Mouse (Mus musculus) liver, postnatal 0 days (tissue): ENCODE data around the gene Gnb1.

Source experiments
- CTCF ChIP-seq: sonication (generic); IDR thresholded peaks from 2 replicates; pipeline ENCODE4 v1.5.1; 2016; ENCODE audit warnings: antibody characterized with exemption, low read depth
- EP300 ChIP-seq: IDR thresholded peaks from 2 replicates; pipeline ENCODE4 v1.6.1; 2016; ENCODE audit warnings: antibody characterized with exemption, low read depth, mild to moderate bottlenecking

DNA sequence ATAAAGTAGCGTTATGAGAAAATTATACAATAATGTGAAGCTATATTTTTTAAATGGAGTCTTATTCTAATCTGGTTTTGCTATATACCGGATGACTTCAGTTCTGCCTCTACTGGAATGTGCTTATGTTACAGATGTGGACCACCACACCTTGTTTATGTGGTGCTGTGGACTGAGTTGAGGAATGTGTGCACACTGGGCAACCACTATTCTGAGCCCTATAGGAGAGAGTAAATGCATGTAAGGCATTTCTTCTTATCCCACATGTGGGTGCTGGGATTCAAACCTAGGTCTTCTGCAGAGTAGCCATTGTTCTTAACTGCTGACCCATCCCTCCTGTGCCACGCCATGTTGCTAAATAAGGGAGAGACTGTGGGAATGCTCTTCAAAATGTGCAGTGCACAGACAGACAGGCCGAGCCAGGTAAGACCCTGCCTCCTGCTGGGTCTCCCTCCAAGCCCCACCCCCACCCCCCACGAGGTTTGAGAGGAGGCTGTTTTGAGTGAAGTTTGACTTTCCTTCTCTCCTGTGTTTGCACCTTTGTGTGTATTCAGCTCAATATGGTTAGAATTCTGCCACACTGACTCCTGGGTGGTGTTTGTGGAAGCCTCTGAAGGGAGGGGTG is 14.6 kb downstream of the Gnb1 start:
- TF ChIP-seq CTCF (no peak), EP300 (no peak)
